Mouse (Mus musculus): Measurements from ENCODE around the gene Pgm5. TPM values are rescaled to one million over a fixed set of nuclear protein-coding genes. Genes with fewer than 3 reads are reported as not detected.

The Pgm5 gene
- polyA plus RNA-seq, 1 experiment from 2014 or later: 1.5 TPM

DNA sequence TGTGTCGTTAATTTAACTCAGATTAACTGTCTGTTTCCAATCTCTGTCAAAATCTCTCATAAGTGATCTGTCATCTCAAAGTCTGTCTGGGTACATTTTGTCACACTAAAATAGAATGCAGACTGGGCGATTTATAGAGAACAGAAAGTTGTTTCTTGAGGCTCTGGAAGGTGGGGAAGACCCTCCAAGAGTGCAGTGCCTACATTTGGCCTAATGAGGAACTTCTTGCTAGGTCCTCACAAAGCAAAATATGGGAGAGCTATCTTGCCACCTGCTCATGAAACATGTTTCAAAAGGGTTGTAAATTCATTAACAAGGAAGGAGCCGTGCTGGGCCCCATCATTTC is 107.2 kb downstream of the Pgm5 start:
- Histone ChIP-seq H3K27me3 (ENCODE audit: control insufficient read depth, insufficient read depth, low read length) (no peaks in the 10 kb centered on the region), H3K4me1 (replicated peaks; ENCODE audit: control insufficient read depth, insufficient read depth, low read length) (no peaks in the 10 kb centered on the region; the same call in 1 of the 2 replicates), H3K9ac (no peak overlapping the region), H3K4me3 (replicated peaks; ENCODE audit: low read length) (no peak overlapping the region), H3K27ac (no peak overlapping the region), H3K36me3 (replicated peaks; ENCODE audit: control insufficient read depth, insufficient read depth) (no peaks in the 10 kb centered on the region), H3K4me2 (replicated peaks) (no peak overlapping the region), H3K9me3 (ENCODE audit: control insufficient read depth, low read length) (no peaks in the 10 kb centered on the region)
- ATAC-seq (ENCODE audit: low FRiP score) (no peak), DNase-seq (ENCODE audit: low spot score) (no peak)
- 78% methylated on average over 3 of the region's 3 CpGs for WGBS

DNA sequence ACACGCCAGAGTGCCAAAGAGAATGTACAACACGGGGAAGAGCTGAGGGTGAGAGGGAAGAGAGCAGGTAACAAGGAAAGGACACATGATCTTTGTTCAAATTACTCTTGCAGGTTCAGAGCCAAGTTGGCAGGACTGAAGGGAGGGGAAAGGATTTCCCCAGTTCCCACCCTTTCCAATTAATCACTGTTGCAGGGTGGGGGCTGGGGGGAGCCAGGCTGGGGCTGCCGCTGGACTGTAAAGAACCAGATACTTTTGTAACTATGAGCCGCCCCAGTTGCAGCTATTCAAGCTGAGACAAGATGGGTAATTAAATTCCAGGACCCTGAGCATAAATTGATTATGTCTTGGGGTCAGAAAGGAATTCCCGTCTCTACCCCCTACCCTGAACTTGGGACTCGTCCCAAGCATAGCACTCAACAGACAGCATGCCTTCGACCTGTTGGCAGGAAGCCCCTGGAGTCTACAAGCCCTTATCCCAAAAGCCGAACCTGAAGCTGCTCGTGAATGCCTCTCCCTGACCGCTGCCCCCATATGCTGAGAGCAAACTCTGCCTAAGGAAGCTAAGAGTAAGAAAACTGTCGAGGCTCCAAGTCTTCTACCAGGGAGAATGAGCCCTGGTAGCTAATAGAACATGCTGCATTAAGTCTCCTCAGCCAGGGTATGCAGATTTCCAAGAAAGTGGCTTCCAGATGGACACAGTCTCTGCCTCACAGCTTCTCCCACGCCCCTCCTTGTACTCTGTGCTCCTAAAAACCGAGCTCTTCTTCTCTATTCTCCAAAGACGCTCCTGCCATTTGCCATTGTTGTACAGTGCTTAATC is 107.8 kb downstream of the Pgm5 start:
- H3K4me2 ChIP-seq (replicated peaks): no peak overlapping the region
- H3K36me3 ChIP-seq (replicated peaks; ENCODE audit: control insufficient read depth, insufficient read depth): no peaks in the 10 kb centered on the region
- WGBS: 47% methylated on average over 14 of the region's 14 CpGs
- H3K9me3 ChIP-seq (ENCODE audit: control insufficient read depth, low read length): no peaks in the 10 kb centered on the region
- H3K4me3 ChIP-seq (replicated peaks; ENCODE audit: low read length): no peak overlapping the region
- H3K27me3 ChIP-seq (ENCODE audit: control insufficient read depth, insufficient read depth, low read length): no peaks in the 10 kb centered on the region
- no peak overlapping the region for H3K9ac ChIP-seq
- ATAC-seq (ENCODE audit: low FRiP score) (peak; percentile 55; the same call in 1 of the 2 replicates), DNase-seq (ENCODE audit: low spot score) (peak; percentile 44)
- H3K27ac ChIP-seq: no peak overlapping the region
- H3K4me1 ChIP-seq (replicated peaks; ENCODE audit: control insufficient read depth, insufficient read depth, low read length): no peaks in the 10 kb centered on the region; the same call in 1 of the 2 replicates

DNA sequence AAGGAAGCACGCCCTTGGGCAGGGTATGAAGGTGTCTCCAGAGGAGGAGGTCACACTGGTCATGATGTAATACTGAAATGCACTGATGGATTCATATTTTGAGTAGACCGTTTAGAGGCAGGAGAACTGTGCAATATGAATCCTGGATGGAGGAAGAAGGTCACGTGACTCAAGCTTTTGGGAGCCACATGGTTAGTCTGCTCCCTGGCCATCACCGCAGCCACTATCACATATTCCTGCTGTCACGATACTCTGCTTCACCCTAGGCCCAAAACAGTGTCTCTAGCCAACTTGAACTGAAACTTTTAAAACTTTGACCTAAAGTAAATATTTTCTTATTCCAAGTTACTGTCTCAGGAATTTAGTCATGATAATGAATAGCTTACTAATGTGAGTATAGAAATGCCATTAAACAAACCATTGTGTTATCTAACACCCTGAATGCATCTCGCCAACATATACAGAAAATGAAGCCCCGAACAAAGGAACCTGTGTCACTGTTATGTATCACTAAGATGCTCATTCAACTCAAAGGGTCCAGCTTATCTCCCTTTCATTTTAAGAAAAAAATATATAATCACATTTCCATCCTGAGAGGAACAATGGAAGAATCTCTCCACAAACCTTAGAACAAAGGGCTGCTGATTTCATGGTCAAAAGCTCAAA is 108.6 kb downstream of the Pgm5 start:
- Histone ChIP-seq H3K4me1 (replicated peaks; ENCODE audit: control insufficient read depth, insufficient read depth, low read length) (no peaks in the 10 kb centered on the region; the same call in 1 of the 2 replicates), H3K27ac (no peak overlapping the region), H3K9me3 (ENCODE audit: control insufficient read depth, low read length) (no peaks in the 10 kb centered on the region), H3K27me3 (ENCODE audit: control insufficient read depth, insufficient read depth, low read length) (no peaks in the 10 kb centered on the region), H3K4me3 (replicated peaks; ENCODE audit: low read length) (no peak overlapping the region), H3K9ac (no peak overlapping the region), H3K4me2 (replicated peaks) (no peak overlapping the region), H3K36me3 (replicated peaks; ENCODE audit: control insufficient read depth, insufficient read depth) (no peaks in the 10 kb centered on the region)
- ATAC-seq (ENCODE audit: low FRiP score) (no peak), DNase-seq (ENCODE audit: low spot score) (no peak)
- WGBS: 84% methylated on average over 7 of the region's 7 CpGs

DNA sequence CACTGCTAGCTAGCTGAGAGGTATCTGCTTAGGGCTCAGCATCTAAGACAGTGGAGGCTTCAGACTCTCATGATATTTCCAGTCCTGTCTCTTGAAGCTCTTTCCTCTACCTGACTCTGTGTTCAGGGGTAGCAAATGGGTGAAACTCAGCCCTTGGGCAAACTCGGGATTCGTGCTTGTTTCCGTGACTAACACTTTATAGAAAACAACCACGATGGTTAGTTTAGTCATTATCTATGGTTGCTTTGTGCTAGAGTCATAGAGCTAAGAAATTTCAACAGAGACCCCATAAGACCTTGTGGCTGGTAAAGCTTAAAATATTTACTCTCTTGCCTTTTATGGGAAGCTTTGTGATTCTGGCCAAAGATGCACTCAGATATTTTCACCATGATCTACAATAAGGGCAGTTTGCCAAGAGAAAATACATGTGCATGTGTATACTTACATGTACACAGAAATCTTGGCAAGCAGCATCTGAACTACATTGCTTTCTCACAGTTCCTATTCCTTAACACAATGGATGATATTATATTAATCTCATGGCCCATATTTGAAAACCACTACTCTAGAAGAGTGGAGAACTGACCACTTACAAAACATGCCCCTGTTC is 115.3 kb downstream of the Pgm5 start:
- no peak for DNase-seq (ENCODE audit: low spot score)
- H3K27me3 ChIP-seq (ENCODE audit: control insufficient read depth, insufficient read depth, low read length): no peaks in the 10 kb centered on the region
- H3K4me3 ChIP-seq (replicated peaks; ENCODE audit: low read length): no peak overlapping the region
- H3K9ac ChIP-seq: no peak overlapping the region
- no peak overlapping the region for H3K4me2 ChIP-seq (replicated peaks)
- no peak overlapping the region for H3K27ac ChIP-seq
- no peaks in the 10 kb centered on the region for H3K4me1 ChIP-seq (replicated peaks; ENCODE audit: control insufficient read depth, insufficient read depth, low read length)
- H3K9me3 ChIP-seq (ENCODE audit: control insufficient read depth, low read length): no peaks in the 10 kb centered on the region
- ATAC-seq (ENCODE audit: low FRiP score): no peak
- WGBS: 84% methylated on average over 4 of the region's 4 CpGs
- no peaks in the 10 kb centered on the region for H3K36me3 ChIP-seq (replicated peaks; ENCODE audit: control insufficient read depth, insufficient read depth)

DNA sequence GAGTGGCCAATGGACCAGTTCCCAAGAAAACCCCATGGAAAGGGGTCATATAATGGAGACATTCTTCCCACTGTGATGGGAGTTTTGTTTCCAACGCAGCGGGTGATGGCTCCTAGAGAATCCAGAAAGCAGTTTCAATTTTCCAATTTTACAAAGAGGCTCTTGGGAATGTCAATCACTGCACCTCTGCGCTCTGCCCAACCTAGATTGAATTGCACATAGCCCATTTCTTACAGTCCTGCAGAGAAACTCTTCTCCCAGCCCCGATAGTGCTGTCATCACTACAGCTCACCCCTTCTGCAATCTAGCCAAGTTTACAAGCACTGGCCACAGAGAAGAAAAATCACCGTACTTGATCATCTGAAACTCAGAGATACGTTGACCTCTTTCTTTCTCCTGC is 119.0 kb downstream of the Pgm5 start:
- Histone ChIP-seq H3K9me3 (ENCODE audit: control insufficient read depth, low read length) (no peaks in the 10 kb centered on the region), H3K4me3 (replicated peaks; ENCODE audit: low read length) (no peak overlapping the region), H3K27me3 (ENCODE audit: control insufficient read depth, insufficient read depth, low read length) (no peaks in the 10 kb centered on the region), H3K27ac (no peak overlapping the region), H3K4me2 (replicated peaks) (no peak overlapping the region), H3K4me1 (replicated peaks; ENCODE audit: control insufficient read depth, insufficient read depth, low read length) (0 out of 2 replicates have a peak, but pooled peaks cover 3% of the 10 kb centered on the region), H3K36me3 (replicated peaks; ENCODE audit: control insufficient read depth, insufficient read depth) (no peaks in the 10 kb centered on the region), H3K9ac (no peak overlapping the region)
- DNase-seq (ENCODE audit: low spot score): no peak
- WGBS: 81% methylated on average over 6 of the region's 6 CpGs
- ATAC-seq (ENCODE audit: low FRiP score): no peak

DNA sequence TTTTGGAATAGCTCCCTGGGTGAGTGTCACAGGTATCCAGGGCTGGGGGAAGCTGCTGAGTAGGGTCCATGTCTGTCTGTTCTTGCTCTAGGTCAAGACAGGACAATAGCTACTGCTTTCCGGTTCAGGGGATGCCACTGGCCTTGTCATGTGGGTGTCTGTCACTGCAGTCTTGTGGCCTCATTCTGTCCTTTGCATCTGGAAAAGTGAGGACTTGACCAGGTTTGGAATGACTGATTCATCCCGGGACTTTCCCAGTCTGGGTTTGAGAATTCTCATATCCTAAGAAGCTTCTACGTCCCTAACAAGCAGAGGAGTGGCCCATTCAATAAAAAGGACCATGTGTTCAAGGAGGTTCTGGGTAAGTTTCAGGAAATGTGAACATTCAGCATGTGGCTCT is 122.9 kb downstream of the Pgm5 start:
- Histone ChIP-seq H3K4me1 (replicated peaks; ENCODE audit: control insufficient read depth, insufficient read depth, low read length) (0 out of 2 replicates have a peak, but pooled peaks cover 4% of the 10 kb centered on the region), H3K4me2 (replicated peaks) (no peak overlapping the region), H3K9ac (no peak overlapping the region), H3K4me3 (replicated peaks; ENCODE audit: low read length) (no peak overlapping the region), H3K36me3 (replicated peaks; ENCODE audit: control insufficient read depth, insufficient read depth) (no peaks in the 10 kb centered on the region), H3K27me3 (ENCODE audit: control insufficient read depth, insufficient read depth, low read length) (no peaks in the 10 kb centered on the region), H3K9me3 (ENCODE audit: control insufficient read depth, low read length) (no peaks in the 10 kb centered on the region), H3K27ac (no peak overlapping the region)
- WGBS: 86% methylated on average over 3 of the region's 3 CpGs
- DNase-seq (ENCODE audit: low spot score): no peak
- ATAC-seq (ENCODE audit: low FRiP score): no peak

DNA sequence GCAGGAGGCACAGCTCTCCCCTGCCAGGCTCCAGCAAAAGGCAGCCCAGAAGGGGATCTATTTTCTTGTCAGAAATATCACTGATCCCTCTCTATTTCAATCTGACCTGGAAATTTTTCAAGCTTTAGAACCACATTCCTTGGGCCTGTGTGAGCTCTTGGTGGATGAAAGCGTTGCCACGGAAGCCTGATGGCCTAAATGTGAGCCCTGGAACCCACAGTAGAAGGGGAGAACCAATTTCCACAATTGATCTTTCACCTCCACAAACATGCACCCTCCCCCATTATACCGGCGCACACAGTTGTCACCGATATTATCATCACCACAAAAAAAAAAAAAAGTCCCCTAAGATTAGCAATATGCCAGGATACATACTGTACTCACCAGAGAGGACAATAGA is 123.6 kb downstream of the Pgm5 start:
- H3K27me3 ChIP-seq (ENCODE audit: control insufficient read depth, insufficient read depth, low read length): no peaks in the 10 kb centered on the region
- no peak overlapping the region for H3K27ac ChIP-seq
- ATAC-seq (ENCODE audit: low FRiP score) (no peak), DNase-seq (ENCODE audit: low spot score) (no peak)
- 86% methylated on average over 5 of the region's 5 CpGs for WGBS
- no peaks in the 10 kb centered on the region for H3K36me3 ChIP-seq (replicated peaks; ENCODE audit: control insufficient read depth, insufficient read depth)
- H3K4me2 ChIP-seq (replicated peaks): no peak overlapping the region
- H3K9ac ChIP-seq: no peak overlapping the region
- H3K4me1 ChIP-seq (replicated peaks; ENCODE audit: control insufficient read depth, insufficient read depth, low read length): 0 out of 2 replicates have a peak, but pooled peaks cover 4% of the 10 kb centered on the region
- H3K4me3 ChIP-seq (replicated peaks; ENCODE audit: low read length): no peak overlapping the region
- no peaks in the 10 kb centered on the region for H3K9me3 ChIP-seq (ENCODE audit: control insufficient read depth, low read length)

DNA sequence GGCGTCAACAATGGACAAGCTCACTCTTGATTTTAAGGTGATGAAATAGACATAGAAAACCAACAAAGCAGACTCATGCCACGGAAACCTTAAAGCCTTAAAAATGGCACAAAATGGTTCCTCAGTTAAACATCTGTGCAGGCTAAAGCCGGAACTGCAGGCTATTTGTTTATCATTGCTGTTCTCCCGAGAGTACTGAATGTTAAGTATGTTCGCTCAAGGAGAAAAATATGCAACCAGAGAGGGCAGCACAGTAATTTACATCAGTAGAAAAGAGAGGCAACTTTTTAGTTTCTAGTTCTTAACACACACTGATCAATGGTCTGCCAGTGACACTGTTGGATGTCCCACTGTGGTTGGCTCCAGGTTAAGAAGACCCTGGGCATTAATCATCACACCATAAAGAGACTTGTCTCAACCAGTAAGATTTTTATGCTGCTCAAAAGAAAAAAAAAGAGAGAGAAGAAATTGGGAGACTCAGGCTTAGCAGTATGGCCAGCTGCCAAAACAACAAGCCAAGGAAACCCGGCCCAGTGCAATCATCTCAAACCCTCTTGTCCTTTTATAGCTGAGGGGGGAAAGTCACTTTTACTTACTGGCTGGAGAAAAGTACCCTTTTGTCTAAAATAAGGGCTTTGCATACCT is 126.0 kb downstream of the Pgm5 start:
- 37% methylated on average over 6 of the region's 6 CpGs for WGBS
- Histone ChIP-seq H3K9me3 (ENCODE audit: control insufficient read depth, low read length) (no peaks in the 10 kb centered on the region), H3K4me1 (replicated peaks; ENCODE audit: control insufficient read depth, insufficient read depth, low read length) (0 out of 2 replicates have a peak, but pooled peaks cover 4% of the 10 kb centered on the region), H3K27ac (0 out of 2 replicates have a peak overlapping the region, but pooled peaks have one; percentile 26), H3K9ac (no peak overlapping the region), H3K4me3 (replicated peaks; ENCODE audit: low read length) (no peak overlapping the region), H3K27me3 (ENCODE audit: control insufficient read depth, insufficient read depth, low read length) (no peaks in the 10 kb centered on the region), H3K36me3 (replicated peaks; ENCODE audit: control insufficient read depth, insufficient read depth) (no peaks in the 10 kb centered on the region), H3K4me2 (replicated peaks) (no peak overlapping the region)
- DNase-seq (ENCODE audit: low spot score) (peak; percentile 34), ATAC-seq (ENCODE audit: low FRiP score) (no peak)

DNA sequence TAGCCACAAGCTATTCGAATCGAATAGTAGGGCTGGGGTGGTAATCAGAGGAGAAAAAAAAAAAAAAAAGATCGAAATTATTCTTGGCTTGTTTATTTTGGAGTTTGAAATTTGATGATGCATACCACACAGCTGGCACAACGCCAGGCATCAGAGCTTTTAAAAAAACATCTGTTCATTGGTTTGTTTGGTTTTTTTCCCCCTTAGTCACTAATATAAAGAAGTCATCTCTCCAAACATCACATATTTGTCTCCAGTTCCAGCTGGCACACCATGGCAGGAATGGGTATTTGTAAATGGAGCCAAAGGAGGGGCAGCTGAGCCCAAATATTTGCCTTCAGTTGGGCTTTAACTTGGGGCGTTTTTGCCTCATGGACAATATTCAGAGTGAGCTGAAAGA is 131.0 kb downstream of the Pgm5 start:
- H3K9ac ChIP-seq: no peak overlapping the region
- H3K4me2 ChIP-seq (replicated peaks): no peak overlapping the region
- H3K27ac ChIP-seq: no peak overlapping the region
- H3K9me3 ChIP-seq (ENCODE audit: control insufficient read depth, low read length): no peaks in the 10 kb centered on the region
- no peaks in the 10 kb centered on the region for H3K36me3 ChIP-seq (replicated peaks; ENCODE audit: control insufficient read depth, insufficient read depth)
- no peaks in the 10 kb centered on the region for H3K27me3 ChIP-seq (ENCODE audit: control insufficient read depth, insufficient read depth, low read length)
- H3K4me3 ChIP-seq (replicated peaks; ENCODE audit: low read length): no peak overlapping the region
- ATAC-seq (ENCODE audit: low FRiP score): no peak
- H3K4me1 ChIP-seq (replicated peaks; ENCODE audit: control insufficient read depth, insufficient read depth, low read length): no peaks in the 10 kb centered on the region
- no peak for DNase-seq (ENCODE audit: low spot score)
- 67% methylated on average over 5 of the region's 5 CpGs for WGBS

Measured in hindbrain, embryonic 14.5 days (tissue).